Mouse (Mus musculus) adrenal gland, adult 2 months (tissue): Measurements from ENCODE around the gene Tmco4. TPM values are rescaled to one million over a fixed set of nuclear protein-coding genes. Genes with fewer than 3 reads are reported as not detected.

Source experiments
- DNase-seq: peaks from one replicate; pipeline ENCODE4 v3.0.0; 2021
- long read RNA-seq: library from polyadenylated mRNA; stranded (forward); transcript quantifications from one replicate; pipeline ENCODE4 v2.0.0, GENCODE M21; 2021
- polyA plus RNA-seq: library from polyadenylated mRNA; depleted of rRNA; stranded (reverse); fragments of >200 nt; gene quantifications from 2 replicates; pipeline ENCODE4 v1.2.3, GENCODE M21; 2012; rRNA removed
- total RNA-seq, 2 experiments: library from RNA; stranded (reverse); gene quantifications; 2 replicates each; pipeline ENCODE4 v1.2.3; 2021

The Tmco4 gene
- total RNA-seq (10 to 100 TPM; 13.2 to 17.0 TPM), polyA plus RNA-seq (14.4 and 15.4 TPM in 2 replicates)
- long read RNA-seq, transcript Tmco4-202 (17 exons, 3,318 nt): major isoform, 11 of 21 reads
- long read RNA-seq, partial matches to known transcripts: 3 of 21 reads
- long read RNA-seq, other reads (novel, unspliced or antisense): 7 of 21 reads

DNA sequence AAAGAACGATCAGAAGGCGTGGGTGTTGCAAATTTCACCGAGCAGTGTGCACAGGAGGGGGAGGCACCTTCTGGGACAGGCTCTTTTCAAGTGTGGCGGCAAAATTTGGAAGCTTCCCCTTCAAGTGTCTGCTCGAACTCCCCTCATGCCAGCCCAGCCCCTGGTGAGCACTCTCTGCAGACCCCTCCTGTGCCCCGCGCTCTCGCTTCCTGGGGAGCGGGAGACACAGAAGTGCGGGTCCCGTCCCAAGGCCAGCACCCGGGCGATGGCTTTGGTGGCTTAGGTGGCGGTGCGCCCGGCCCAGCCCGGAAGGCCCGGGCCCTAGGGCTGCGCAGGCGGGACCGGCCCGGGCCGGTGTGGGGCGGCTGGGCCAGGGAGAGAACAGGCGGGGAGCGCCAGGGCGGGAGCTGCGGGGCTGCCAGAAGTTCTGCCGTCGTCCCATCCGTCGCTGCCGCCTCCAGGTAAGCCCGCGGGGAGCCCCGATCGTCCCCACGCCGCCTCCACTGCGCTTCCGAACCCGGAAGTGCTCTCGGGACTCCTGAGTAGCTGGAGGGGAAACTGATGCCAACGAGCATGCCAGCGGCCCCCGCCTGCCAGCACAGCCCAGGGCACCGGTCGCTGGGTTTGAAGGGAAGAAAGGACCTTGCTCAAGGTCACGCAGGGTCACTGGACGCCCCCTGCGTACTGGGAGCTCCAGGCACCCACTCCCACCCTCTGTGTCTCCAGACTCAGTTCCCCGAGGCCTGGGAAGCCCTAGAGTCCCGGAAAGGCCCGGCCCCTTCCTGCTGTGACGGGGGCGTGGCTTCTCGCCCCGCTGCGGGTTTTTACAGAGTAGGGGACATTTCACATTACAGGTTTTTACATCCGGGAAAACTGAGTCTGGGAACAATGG lies at the start of gene Tmco4:
TSS of gene Tmco4 (plus strand) at position 62 of the 892 bp plus-strand sequence.
- DNase-seq: peak; percentile 89

DNA sequence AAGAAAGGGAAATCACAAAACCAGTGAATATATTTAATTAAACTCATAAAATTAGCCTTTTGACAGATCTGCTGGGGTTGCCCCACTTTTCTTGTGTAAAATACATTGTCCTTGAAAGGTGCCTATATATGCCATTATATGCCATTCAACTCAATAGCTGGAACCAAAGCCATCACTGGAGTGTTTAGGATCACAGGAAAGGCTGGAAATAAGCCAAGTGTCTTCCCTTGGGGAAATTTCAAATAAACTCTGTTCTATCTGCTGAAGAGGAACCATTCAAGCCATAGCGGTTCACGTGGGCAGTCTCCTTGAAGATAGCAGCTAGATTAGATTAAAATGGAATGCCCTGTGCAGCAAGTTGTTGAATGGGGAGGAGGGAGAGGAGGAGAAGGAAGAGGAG lies 47.1 kb upstream of the Tmco4 start:
- DNase-seq: no peak

DNA sequence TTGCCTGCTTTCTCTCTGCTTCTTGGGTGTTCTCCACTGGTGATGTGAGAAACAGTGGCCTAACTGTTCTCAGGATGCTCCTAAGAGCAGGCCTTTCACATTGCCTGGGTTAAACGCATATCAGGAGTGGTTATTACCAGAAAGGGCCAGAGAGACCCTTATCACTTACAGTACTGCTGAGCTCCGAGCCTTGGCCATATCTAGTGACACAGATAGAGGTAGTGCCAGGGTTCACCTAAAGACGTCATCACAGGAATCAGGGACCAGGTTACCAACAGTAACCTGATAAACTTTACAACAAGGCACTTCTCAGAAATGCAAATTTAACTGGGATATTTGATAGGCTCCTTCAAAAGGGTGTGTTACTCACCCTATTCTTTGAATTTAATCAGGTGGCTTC lies 38.8 kb upstream of the Tmco4 start:
- no peak for DNase-seq

DNA sequence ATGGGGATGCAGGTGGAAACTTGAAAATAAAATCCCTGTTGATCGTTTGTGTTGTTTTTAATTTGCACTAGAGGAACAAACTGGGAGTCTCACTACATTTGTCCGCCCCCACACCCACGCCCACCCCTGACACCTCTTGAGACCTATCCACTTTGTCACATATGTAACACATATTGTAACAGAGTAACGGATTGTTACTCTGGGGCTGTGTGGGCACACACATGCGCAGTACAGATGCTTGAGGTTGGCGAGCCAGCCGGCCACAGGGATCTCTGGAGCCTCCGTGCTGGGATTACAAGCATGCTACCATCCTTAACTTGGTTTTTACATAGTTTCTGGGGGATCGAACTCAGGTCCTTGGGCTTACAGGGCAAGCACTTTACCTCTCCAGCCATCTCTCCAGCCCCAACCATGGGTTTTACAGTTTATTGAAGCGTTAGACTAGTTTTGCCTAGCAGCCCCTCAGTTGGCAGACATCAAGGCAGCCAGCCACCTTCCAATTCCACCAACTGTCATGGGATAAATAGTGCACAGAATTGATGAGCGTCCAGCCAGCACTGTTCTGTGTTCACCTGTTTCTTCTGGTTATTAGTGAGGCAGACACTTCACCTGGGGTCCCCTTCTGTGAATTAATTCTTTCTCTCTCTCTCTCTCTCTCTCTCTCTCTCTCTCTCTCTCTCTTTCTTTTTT lies 38.1 kb upstream of the Tmco4 start:
- DNase-seq: no peak

GRCm38 (mm10) chr4:138938495-138939269 lies 34.0 kb upstream of the Tmco4 start:
- no peak for DNase-seq

DNA sequence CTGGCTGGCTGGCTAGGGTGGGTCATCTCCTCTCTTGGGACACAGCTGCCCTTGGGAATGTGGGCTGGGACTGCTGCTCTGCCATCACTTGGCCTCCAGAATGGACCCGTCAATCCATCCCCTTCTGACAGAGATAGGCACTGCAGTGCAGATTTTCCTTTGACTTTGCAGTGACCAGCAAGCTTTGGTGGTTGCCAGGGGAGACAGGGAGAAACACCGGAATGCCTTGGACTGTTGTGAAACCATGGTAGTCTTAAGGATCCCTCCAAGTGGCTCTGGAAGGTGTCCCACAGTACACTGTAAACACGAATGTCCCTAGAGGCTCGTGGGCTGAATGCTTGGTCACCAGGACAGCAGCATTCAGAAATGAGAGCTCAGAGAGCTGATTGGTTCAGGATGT lies 33.2 kb upstream of the Tmco4 start:
- DNase-seq: no peak

DNA sequence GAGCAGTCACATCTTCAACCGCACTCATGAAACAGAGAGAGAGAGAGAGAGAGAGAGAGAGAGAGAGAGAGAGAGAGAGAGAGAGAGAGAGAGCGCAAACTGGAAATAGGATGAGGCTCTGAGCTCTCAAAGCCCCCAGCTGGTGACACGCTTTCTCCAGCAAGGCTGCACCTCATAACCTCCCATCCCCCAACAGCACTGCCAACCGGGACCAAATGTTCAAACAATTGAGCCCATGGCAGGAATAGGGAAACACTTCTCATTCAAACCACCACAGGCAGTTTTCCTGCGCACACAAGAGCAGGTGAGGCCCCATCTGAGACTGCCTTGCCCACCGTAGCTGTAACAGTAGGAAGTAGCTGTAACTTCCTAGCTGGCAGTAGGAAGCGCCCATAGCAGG lies 31.3 kb upstream of the Tmco4 start:
- no peak for DNase-seq

DNA sequence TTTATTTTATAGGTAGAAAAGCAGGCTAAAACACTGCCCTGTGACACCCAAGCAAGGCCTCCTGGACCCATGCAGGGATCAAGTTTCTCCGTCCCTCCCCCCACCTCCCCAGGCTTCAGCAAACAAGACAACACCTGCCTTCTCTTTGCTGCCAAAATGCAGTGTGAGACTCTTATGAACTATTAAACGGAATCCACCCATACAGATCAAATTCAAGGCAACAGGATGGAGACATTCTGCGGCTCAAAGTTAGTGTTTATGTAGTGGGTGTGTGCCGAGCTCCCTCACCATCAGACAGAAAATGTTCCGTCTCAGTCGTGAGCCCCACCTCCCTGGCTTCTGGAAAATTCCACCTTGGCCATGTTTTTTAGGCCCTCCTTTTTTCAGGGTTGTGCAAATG lies 30.7 kb upstream of the Tmco4 start:
- no peak for DNase-seq

DNA sequence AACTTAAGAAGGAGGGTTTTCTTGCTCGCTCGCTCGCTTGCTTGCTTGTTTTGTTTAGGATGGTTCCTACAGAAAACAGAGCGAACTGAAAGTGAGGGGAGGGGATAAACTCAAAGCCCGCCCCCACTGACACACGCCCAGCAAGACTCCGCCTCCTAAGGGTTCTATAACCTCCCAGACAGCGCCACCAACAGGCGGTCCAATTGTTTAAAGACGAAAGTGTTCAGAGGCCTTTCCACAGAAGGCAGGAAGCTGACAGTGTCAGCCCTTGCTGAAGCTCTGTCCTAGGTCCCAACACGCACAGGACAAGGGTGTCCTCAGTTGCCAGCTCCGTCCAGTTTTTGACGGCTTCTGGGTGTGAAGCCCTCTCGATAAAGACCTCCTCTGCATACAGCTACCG lies 29.0 kb upstream of the Tmco4 start:
- DNase-seq: peak; percentile 74

GRCm38 (mm10) chr4:138948257-138948656 lies 24.4 kb upstream of the Tmco4 start:
- no peak for DNase-seq

DNA sequence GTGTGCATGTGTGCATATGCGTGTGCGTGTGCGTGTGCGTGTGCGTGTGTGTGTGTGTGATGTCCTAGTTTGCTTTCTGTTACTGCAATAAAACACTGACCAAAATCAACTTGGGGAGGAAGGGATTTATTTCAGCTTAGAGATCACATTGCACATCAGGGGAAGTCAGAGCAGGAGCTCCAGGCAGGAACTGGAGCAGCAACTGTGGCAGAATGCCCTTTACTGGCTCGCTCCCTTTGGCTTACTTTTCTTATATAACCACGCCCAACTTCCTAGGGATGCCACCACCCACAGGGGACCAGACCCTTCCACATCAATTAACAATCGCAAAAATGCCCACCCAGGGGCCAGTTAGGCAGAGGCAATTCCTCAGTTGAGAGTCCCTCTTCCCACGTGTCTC lies 14.1 kb upstream of the Tmco4 start:
- DNase-seq: no peak

- no peak for DNase-seq
Observed at GRCm38 (mm10) chr4:138959120-138959519, 13.6 kb upstream of the Tmco4 start.

GRCm38 (mm10) chr4:138959926-138960325 lies 12.8 kb upstream of the Tmco4 start:
- DNase-seq: no peak

GRCm38 (mm10) chr4:138962719-138963118 lies 10.0 kb upstream of the Tmco4 start:
- DNase-seq: no peak

- DNase-seq: no peak
Observed at GRCm38 (mm10) chr4:138965871-138966270, 6.8 kb upstream of the Tmco4 start.

DNA sequence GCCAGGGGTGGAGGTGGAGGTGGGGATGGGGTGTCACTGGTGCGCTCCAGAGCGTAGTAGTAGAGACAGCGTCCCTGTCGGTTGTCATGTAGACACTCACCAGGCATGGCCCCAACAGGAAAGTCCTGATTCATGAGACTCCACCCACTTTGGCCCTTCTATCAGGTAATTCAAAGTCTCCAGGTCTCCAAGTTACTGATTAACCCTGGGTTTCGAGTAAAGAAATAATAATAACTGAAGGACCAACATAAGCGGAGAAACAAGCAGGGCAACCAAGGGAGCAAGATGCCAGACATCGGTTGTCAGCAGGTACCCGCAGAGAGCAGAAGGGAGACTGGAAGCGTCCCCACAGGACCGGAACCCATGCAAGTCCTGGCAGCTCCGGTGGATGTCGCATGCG lies 5.8 kb upstream of the Tmco4 start, which contains the start of gene Rnf186:
TSS of gene Rnf186 (plus strand) at position 247 of the 400 bp plus-strand sequence.
- no peak for DNase-seq

DNA sequence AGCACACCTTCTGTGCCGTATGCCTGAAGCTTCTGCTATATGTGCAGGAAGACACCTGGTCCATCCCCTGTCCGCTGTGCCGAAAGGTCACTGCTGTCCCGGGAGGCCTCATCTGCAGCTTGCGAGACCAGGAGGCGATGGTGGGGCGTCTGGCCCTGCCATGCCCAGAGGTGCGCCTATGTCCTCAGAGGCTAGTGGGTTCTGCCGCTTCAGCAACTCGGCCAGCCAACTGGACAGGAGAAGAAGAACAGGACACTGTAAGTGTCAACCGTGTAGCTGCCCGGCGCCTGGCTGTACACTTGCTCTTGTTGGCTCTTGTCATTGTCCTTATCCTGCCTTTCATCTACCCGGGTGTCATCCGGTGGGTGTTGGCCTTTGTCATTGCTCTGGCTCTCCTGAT lies 5.2 kb upstream of the Tmco4 start:
- DNase-seq: no peak

- DNase-seq: peak; percentile 53
Observed at GRCm38 (mm10) chr4:138968772-138969556, 3.7 kb upstream of the Tmco4 start.

DNA sequence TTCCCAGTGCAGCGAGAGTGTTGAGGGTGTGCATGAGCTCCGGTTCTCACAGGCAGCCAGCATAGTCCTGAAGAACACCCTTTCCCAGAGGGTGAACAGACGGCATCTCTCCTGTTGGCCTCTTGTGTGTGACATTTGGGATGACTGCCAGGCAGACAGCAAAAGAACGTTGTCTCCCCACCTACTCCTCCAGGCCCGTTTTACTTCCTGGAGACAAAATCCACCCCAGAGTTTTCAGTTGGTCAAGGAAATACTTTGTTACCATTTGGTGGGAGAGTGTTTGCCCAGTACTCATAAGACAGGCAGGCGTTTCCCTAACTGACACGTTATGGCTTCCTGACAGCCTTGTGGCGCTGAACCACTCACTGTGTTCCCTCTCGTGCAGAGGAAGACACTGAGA lies 3.0 kb upstream of the Tmco4 start:
- no peak for DNase-seq

DNA sequence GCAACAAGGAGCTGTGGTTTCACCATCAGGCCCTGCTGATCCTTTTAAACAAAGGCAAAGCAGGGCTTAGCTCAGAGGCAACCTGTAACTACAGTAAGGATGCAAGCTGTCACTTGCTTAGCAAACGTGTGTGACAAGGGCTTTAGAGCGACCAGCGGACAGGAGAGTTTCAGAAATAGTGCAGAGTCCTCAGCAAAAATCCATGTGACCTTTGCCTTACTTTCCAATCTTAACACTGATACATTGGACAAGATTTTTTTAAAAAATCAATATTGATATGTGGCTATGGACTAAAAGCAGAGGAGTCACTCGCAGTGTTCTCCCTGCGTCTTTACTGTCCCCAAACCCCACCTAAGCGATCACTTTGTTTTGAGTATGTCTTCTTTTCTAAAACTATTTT lies 1.3 kb upstream of the Tmco4 start:
- no peak for DNase-seq

- peak; percentile 86 for DNase-seq
Observed at GRCm38 (mm10) chr4:138972139-138972826, 405 bp upstream of the Tmco4 start.
